Mouse (Mus musculus) neural tube, embryonic 12.5 days (tissue): ENCODE results near the gene Nit2. TPM values are rescaled to one million over a fixed set of nuclear protein-coding genes. Genes with fewer than 3 reads are reported as not detected.

Experiments
- ATAC-seq: fragments of 200-750 bp; cut with Nextera tagmentation; 2 replicates; pipeline ENCODE4 v1.8.0; 2017; ENCODE audit warnings: low read depth, mild to moderate bottlenecking, moderate TSS enrichment, moderate library complexity; ENCODE audit not compliant: low FRiP score
- H3K27ac ChIP-seq: fragments of 300-500 bp; sonication (generic); 2 replicates; pipeline ENCODE4 v1.5.1; 2016
- H3K27me3 ChIP-seq: fragments of 300-500 bp; sonication (generic); replicated peaks from 2 replicates; pipeline ENCODE4 v1.6.1; 2016; ENCODE audit warnings: mild to moderate bottlenecking
- H3K36me3 ChIP-seq: fragments of 300-500 bp; sonication (generic); 2 replicates; pipeline ENCODE4 v1.6.1; 2016; ENCODE audit warnings: mild to moderate bottlenecking
- H3K4me1 ChIP-seq: fragments of 300-500 bp; sonication (generic); 2 replicates; pipeline ENCODE4 v1.6.1; 2016
- H3K4me2 ChIP-seq: fragments of 300-500 bp; sonication (generic); replicated peaks from 2 replicates; pipeline ENCODE4 v1.6.1; 2016; ENCODE audit warnings: mild to moderate bottlenecking
- H3K4me3 ChIP-seq: fragments of 300-500 bp; sonication (generic); 2 replicates; pipeline ENCODE4 v1.5.1; 2016
- H3K9ac ChIP-seq: fragments of 300-500 bp; sonication (generic); 2 replicates; pipeline ENCODE4 v1.6.1; 2016; ENCODE audit warnings: mild to moderate bottlenecking
- H3K9me3 ChIP-seq: fragments of 300-500 bp; sonication (generic); 2 replicates; pipeline ENCODE4 v1.6.1; 2016; ENCODE audit warnings: mild to moderate bottlenecking
- WGBS: fragments of 180-500 bp; shearing (Covaris S2); methylation state at CpG from one replicate; pipeline ENCODE4 v1.1.7; 2016; 5-methylcytosine and 5-hydroxymethylcytosine counted together
- polyA plus RNA-seq: library from polyadenylated mRNA; unstranded; fragments of >200 nt; fragmentation: Nextera tagmentation; extraction: Ambion mirVana; gene quantifications from 2 replicates; pipeline ENCODE4 v1.2.1, GENCODE M21; 2016

Nit2 gene
- polyA plus RNA-seq, 1 experiment from 2014 or later: 38.1 TPM

- Histone ChIP-seq H3K27ac (peak overlapping the region; percentile 78; the same call in 1 of the 2 replicates), H3K4me2 (peak overlapping the region; percentile 70), H3K4me3 (peak overlapping the region; percentile 99), H3K27me3 (no peaks in the 10 kb centered on the region), H3K36me3 (no peaks in the 10 kb centered on the region), H3K9ac (peak overlapping the region; percentile 94), H3K9me3 (no peaks in the 10 kb centered on the region), H3K4me1 (peaks cover 18% of the 10 kb centered on the region)
- no peak for ATAC-seq
- WGBS: under 1% methylated on average over 59 of the region's 59 CpGs
These were observed 45.2 kb downstream of the Nit2 start for GRCm38 (mm10) chr16:57121816-57122415.

- Histone ChIP-seq H3K27me3 (no peaks in the 10 kb centered on the region), H3K4me1 (peaks cover 18% of the 10 kb centered on the region), H3K27ac (peak within 1 kb of the TSS; percentile 78), H3K9me3 (no peaks in the 10 kb centered on the region), H3K4me3 (peak within 1 kb of the TSS; percentile 99), H3K4me2 (peak within 1 kb of the TSS; percentile 70), H3K9ac (peak within 1 kb of the TSS; percentile 94), H3K36me3 (no peaks in the 10 kb centered on the region)
- under 1% methylated on average over 37 of the region's 37 CpGs for WGBS
- ATAC-seq: peak; percentile 100
These were observed 46.0 kb downstream of the Nit2 start, which contains the start of gene Tomm70a for GRCm38 (mm10) chr16:57120913-57121815. Gene Tomm70a (plus strand): TSS chr16:57121703.

GRCm38 (mm10) chr16:57117562-57117961 lies 49.6 kb downstream of the Nit2 start:
- Histone ChIP-seq H3K9ac (no peak overlapping the region), H3K36me3 (no peaks in the 10 kb centered on the region), H3K27me3 (no peaks in the 10 kb centered on the region), H3K27ac (no peak overlapping the region), H3K4me3 (no peak overlapping the region), H3K9me3 (no peaks in the 10 kb centered on the region), H3K4me1 (peaks cover 4% of the 10 kb centered on the region; the same call in 1 of the 2 replicates), H3K4me2 (no peak overlapping the region)
- WGBS: 80% methylated on average over 2 of the region's 2 CpGs
- ATAC-seq: no peak

GRCm38 (mm10) chr16:57116066-57116465 lies 51.1 kb downstream of the Nit2 start:
- ATAC-seq: no peak
- no peaks in the 10 kb centered on the region for H3K4me1 ChIP-seq
- H3K27me3 ChIP-seq: no peaks in the 10 kb centered on the region
- H3K9ac ChIP-seq: no peak overlapping the region
- H3K36me3 ChIP-seq: no peaks in the 10 kb centered on the region
- H3K4me2 ChIP-seq: no peak overlapping the region
- no peak overlapping the region for H3K4me3 ChIP-seq
- H3K9me3 ChIP-seq: no peaks in the 10 kb centered on the region
- H3K27ac ChIP-seq: no peak overlapping the region

Other genes with a start within 250 kb of the Nit2 start
- not detected in 2 replicates for gene Lnp1, start 239.3 kb downstream of the Nit2 start, polyA plus RNA-seq
- gene Tmem45a2, start 96.0 kb downstream of the Nit2 start, polyA plus RNA-seq: not detected in 2 replicates
- 65.1 and 71.1 TPM in 2 replicates for gene Tomm70a, start 45.6 kb downstream of the Nit2 start, polyA plus RNA-seq
- gene Tbc1d23, start 64.2 kb upstream of the Nit2 start, polyA plus RNA-seq: 25.2 and 28.6 TPM in 2 replicates
- gene Tmem30c, start 125.5 kb upstream of the Nit2 start, polyA plus RNA-seq: 0.14 and 0.52 TPM in 2 replicates
- 7.3 and 8.5 TPM in 2 replicates for gene Filip1l, start 185.8 kb upstream of the Nit2 start, polyA plus RNA-seq